Mouse (Mus musculus) liver, postnatal 0 days (tissue): ENCODE results near the gene Gpr146.

ENCODE experiments used
- CTCF ChIP-seq: sonication (generic); IDR thresholded peaks from 2 replicates; pipeline ENCODE4 v1.5.1; 2016; ENCODE audit warnings: antibody characterized with exemption, low read depth
- EP300 ChIP-seq: IDR thresholded peaks from 2 replicates; pipeline ENCODE4 v1.6.1; 2016; ENCODE audit warnings: antibody characterized with exemption, low read depth, mild to moderate bottlenecking

GRCm38 (mm10) chr5:139434940-139435339 is 57.4 kb downstream of the Gpr146 start:
- TF ChIP-seq CTCF (no peak), EP300 (no peak)
